Mouse (Mus musculus) E14TG2a.4 (cell line): ENCODE measurements around the gene Per3.

Experiments
- CTCF ChIP-seq: conservative IDR thresholded peaks from 2 replicates; pipeline ENCODE4 v1.5.1; 2014; ENCODE audit warnings: low read length
- NANOG ChIP-seq: IDR thresholded peaks from 2 replicates; pipeline ENCODE4 v1.6.1; 2014; ENCODE audit warnings: borderline replicate concordance, low read length, mixed read lengths
- POU5F1 ChIP-seq: IDR thresholded peaks from 2 replicates; pipeline ENCODE4 v1.6.1; 2014; ENCODE audit warnings: low read length, borderline replicate concordance

DNA sequence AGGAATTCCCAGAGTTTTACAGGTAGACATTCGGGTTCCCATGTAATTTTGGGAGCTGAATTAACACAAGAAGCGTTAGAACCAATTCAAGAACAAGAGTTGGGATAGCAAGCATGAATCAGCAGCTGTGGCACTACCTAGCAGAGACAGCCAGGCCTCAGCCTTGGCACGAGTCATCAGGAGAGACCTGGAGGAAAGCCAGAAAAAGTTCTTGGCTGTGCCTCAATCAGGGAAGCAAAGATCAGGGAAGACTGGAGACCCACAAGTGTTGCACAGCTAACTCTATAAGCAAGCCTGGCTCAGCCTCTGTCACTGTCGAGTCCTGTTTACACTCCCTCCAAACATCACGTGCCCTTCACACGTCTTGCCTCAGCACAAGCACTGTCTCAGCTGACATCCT is 82.2 kb downstream of the Per3 start:
- TF ChIP-seq CTCF (no peak), NANOG (no peak), POU5F1 (no peak)
